20 mouse cellular contexts compared by ENCODE assay signal in the genomic region with DNA sequence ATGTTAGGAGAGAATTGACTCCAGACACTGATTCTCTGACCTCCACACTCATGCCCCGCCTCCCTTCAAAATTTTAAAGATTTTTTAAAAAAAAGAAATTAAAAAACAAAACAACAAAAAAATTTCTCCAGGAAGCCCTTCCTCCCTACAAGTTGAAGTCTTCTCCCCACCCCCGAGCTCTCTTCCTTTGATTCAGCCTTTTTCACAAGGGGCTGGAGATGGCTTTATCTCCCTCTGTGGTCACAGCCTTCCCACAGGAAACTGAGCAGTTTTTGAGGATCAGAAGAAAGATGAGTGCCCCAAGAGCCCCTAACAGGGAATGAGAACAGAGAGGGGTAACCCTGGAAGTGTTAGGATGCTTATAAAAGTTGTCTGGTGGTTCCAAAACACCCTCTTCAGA. TPM values are rescaled to one million over a fixed set of nuclear protein-coding genes. Genes with fewer than 3 reads are reported as not detected.
DNase-seq lines count a peak whose midpoint lies in the region; ATAC-seq and TF ChIP-seq lines count a peak whose summit lies in the region.
"Had no signal": no experiment of that assay in that cellular context is flagged by ENCODE, and none has a peak within 500 bp of the region (broad histone marks: within the 10 kb centered on the region; RNA-seq: fewer than 3 reads in every experiment).

No protein-coding gene starts in this region.

- no peak for TF ChIP-seq CTCF in heart, adult 2 months (IDR thresholded peaks at IDR 0.05)

- 60% methylated on average over 2 of the region's 2 CpGs for WGBS in heart, adult 2 months
- 74% methylated on average over 2 of the region's 2 CpGs for WGBS in heart, embryonic 12.5 days
- WGBS in kidney, embryonic 15.5 days: 88% methylated on average over 2 of the region's 2 CpGs
- 78% methylated on average over 2 of the region's 2 CpGs for WGBS in kidney, embryonic 14.5 days
- WGBS in lung, embryonic 16.5 days: 63% methylated on average over 2 of the region's 2 CpGs
- WGBS in neural tube, embryonic 15.5 days: 93% methylated on average over 2 of the region's 2 CpGs

- no peak for TF ChIP-seq POLR2A in heart, adult 2 months (IDR thresholded peaks at IDR 0.05; ENCODE audit: insufficient read depth, low read depth, low read length)

- no peaks in the 10 kb centered on the region for H3K9me3 ChIP-seq in heart, embryonic 12.5 days (replicated peaks)
- H3K9me3 ChIP-seq in kidney, embryonic 15.5 days (replicated peaks): no peaks in the 10 kb centered on the region
- H3K9me3 ChIP-seq in kidney, embryonic 14.5 days (ENCODE audit: control insufficient read depth, low read length): no peaks in the 10 kb centered on the region
- H3K9me3 ChIP-seq in lung, embryonic 16.5 days (ENCODE audit: control insufficient read depth, low read length): no peaks in the 10 kb centered on the region
- H3K9me3 ChIP-seq in neural tube, embryonic 15.5 days (replicated peaks): no peaks in the 10 kb centered on the region
- H3K9me3 ChIP-seq: hindbrain, embryonic 10.5 days; megakaryocyte, embryonic 14.5 days had no signal

- H3K36me3 ChIP-seq in heart, adult 2 months (ENCODE audit: control insufficient read depth, insufficient read depth, low read length): no peaks in the 10 kb centered on the region
- no peaks in the 10 kb centered on the region for H3K36me3 ChIP-seq in heart, embryonic 12.5 days
- H3K36me3 ChIP-seq in kidney, embryonic 15.5 days: no peaks in the 10 kb centered on the region
- no peaks in the 10 kb centered on the region for H3K36me3 ChIP-seq in kidney, embryonic 14.5 days (ENCODE audit: control insufficient read depth, insufficient read depth, low read length)
- no peaks in the 10 kb centered on the region for H3K36me3 ChIP-seq in lung, embryonic 16.5 days (ENCODE audit: control insufficient read depth, insufficient read depth, low read length)
- no peaks in the 10 kb centered on the region for H3K36me3 ChIP-seq in neural tube, embryonic 15.5 days
- H3K36me3 ChIP-seq: hindbrain, embryonic 10.5 days had no signal

- H3K4me1 ChIP-seq in heart, adult 2 months (ENCODE audit: control insufficient read depth, insufficient read depth, low read length): peaks cover 2% of the 10 kb centered on the region
- H3K4me1 ChIP-seq in heart, embryonic 12.5 days (replicated peaks): peaks cover 16% of the 10 kb centered on the region
- peaks cover 9% of the 10 kb centered on the region; the same call in 1 of the 2 replicates for H3K4me1 ChIP-seq in kidney, embryonic 15.5 days
- H3K4me1 ChIP-seq in kidney, embryonic 14.5 days (ENCODE audit: control insufficient read depth, insufficient read depth, low read length): peaks cover under 1% of the 10 kb centered on the region; the same call in 1 of the 2 replicates
- H3K4me1 ChIP-seq in lung, embryonic 16.5 days (replicated peaks; ENCODE audit: control insufficient read depth, insufficient read depth, low read length): no peaks in the 10 kb centered on the region
- H3K4me1 ChIP-seq in neural tube, embryonic 15.5 days: no peaks in the 10 kb centered on the region

- no peak overlapping the region for H3K9ac ChIP-seq in heart, adult 2 months (ENCODE audit: low read depth, low read length)
- no peak overlapping the region for H3K9ac ChIP-seq in heart, embryonic 12.5 days
- no peak overlapping the region for H3K9ac ChIP-seq in kidney, embryonic 15.5 days
- H3K9ac ChIP-seq in kidney, embryonic 14.5 days (ENCODE audit: low read depth, low read length): no peak overlapping the region
- no peak overlapping the region for H3K9ac ChIP-seq in lung, embryonic 16.5 days (ENCODE audit: low read length)
- no peak overlapping the region for H3K9ac ChIP-seq in neural tube, embryonic 15.5 days (replicated peaks)
- H3K9ac ChIP-seq: forebrain, postnatal 0 days had no signal

- intact Hi-C loops in heart, adult 2 months (cut with DNase I): no loop called here

- no peak for ATAC-seq in heart, embryonic 12.5 days (ENCODE audit: insufficient number of reproducible peaks, low FRiP score)
- ATAC-seq in kidney, embryonic 15.5 days (replicated peaks; ENCODE audit: low FRiP score): no peak
- no peak for ATAC-seq in kidney, embryonic 14.5 days (ENCODE audit: low FRiP score, low TSS enrichment)
- ATAC-seq in lung, embryonic 16.5 days (ENCODE audit: low read depth): no peak
- ATAC-seq in neural tube, embryonic 15.5 days (ENCODE audit: low FRiP score): no peak
- ATAC-seq: forebrain, postnatal 0 days; hindbrain, postnatal 0 days; midbrain, embryonic 16.5 days had no signal

- H3K79me2 ChIP-seq in heart, adult 2 months (replicated peaks; ENCODE audit: control insufficient read depth, insufficient read depth, low read length): no peaks in the 10 kb centered on the region

- H3K4me2 ChIP-seq in heart, embryonic 12.5 days: no peak overlapping the region
- H3K4me2 ChIP-seq in kidney, embryonic 15.5 days: no peak overlapping the region
- no peak overlapping the region for H3K4me2 ChIP-seq in kidney, embryonic 14.5 days (replicated peaks; ENCODE audit: low read depth, low read length)
- no peak overlapping the region for H3K4me2 ChIP-seq in lung, embryonic 16.5 days (ENCODE audit: low read depth, low read length)
- no peak overlapping the region for H3K4me2 ChIP-seq in neural tube, embryonic 15.5 days

- H3K27me3 ChIP-seq in heart, adult 2 months (ENCODE audit: control insufficient read depth, insufficient read depth, low read length): peaks cover 2% of the 10 kb centered on the region; the same call in 1 of the 2 replicates
- H3K27me3 ChIP-seq in heart, embryonic 12.5 days (replicated peaks): no peaks in the 10 kb centered on the region
- H3K27me3 ChIP-seq in kidney, embryonic 15.5 days: no peaks in the 10 kb centered on the region
- H3K27me3 ChIP-seq in kidney, embryonic 14.5 days (ENCODE audit: control insufficient read depth, insufficient read depth, low read length): no peaks in the 10 kb centered on the region
- H3K27me3 ChIP-seq in lung, embryonic 16.5 days (ENCODE audit: control insufficient read depth, insufficient read depth, low read depth, low read length): no peaks in the 10 kb centered on the region
- no peaks in the 10 kb centered on the region for H3K27me3 ChIP-seq in neural tube, embryonic 15.5 days (replicated peaks)

- no peak for TF ChIP-seq EP300 in heart, adult 2 months (IDR thresholded peaks at IDR 0.05; ENCODE audit: insufficient read depth, low read depth, low read length)

- H3K27ac ChIP-seq in heart, adult 2 months: peak overlapping the region; percentile 73
- H3K27ac ChIP-seq in heart, embryonic 12.5 days (ENCODE audit: poor library complexity, severe bottlenecking): no peak overlapping the region
- H3K27ac ChIP-seq in kidney, embryonic 15.5 days: 0 out of 2 replicates have a peak overlapping the region, but pooled peaks have one; percentile 32
- H3K27ac ChIP-seq in kidney, embryonic 14.5 days (ENCODE audit: low read depth, low read length): no peak overlapping the region
- peak overlapping the region; percentile 40; the same call in 1 of the 2 replicates for H3K27ac ChIP-seq in lung, embryonic 16.5 days (ENCODE audit: low read length)
- H3K27ac ChIP-seq in neural tube, embryonic 15.5 days (replicated peaks): no peak overlapping the region
- H3K27ac ChIP-seq: hindbrain, postnatal 0 days had no signal

- no peak for DNase-seq in heart, adult 2 months
- DNase-seq in lung, postnatal 25 days (ENCODE audit: low spot score): no peak
- DNase-seq: B cell, adult 2 months; cerebellum, adult 18-20 months; cerebellum, postnatal 25 days; embryo, embryonic 11 days; forebrain, postnatal 0 days; liver; right cerebral cortex, postnatal 25 days; thymus, adult 2 months had no signal

- H3K4me3 ChIP-seq in heart, adult 2 months: no peak overlapping the region
- H3K4me3 ChIP-seq in heart, embryonic 12.5 days: no peak overlapping the region
- no peak overlapping the region for H3K4me3 ChIP-seq in kidney, embryonic 15.5 days (replicated peaks)
- H3K4me3 ChIP-seq in kidney, embryonic 14.5 days (ENCODE audit: low read length): no peak overlapping the region
- H3K4me3 ChIP-seq in lung, embryonic 16.5 days (ENCODE audit: low read length): no peak overlapping the region
- H3K4me3 ChIP-seq in neural tube, embryonic 15.5 days (replicated peaks): no peak overlapping the region
- H3K4me3 ChIP-seq: hindbrain, embryonic 10.5 days; megakaryocyte, embryonic 14.5 days had no signal

RNA-seq across cellular contexts. Expression of a gene that starts 5.8 kb away (rescaled TPM):
- total RNA-seq in heart, adult 2 months (2021): 10 to 100 TPM; 24.2 to 30.6 TPM
- polyA plus RNA-seq in heart, adult 2 months (2012; rRNA removed): 22.5 and 32.1 TPM in 2 replicates
- 8.0 and 10.6 TPM in 2 replicates for polyA plus RNA-seq in heart, embryonic 12.5 days (2016; fragmentation: Nextera tagmentation; extraction: Ambion mirVana)
- 11.9 and 14.9 TPM in 2 replicates for polyA plus RNA-seq in kidney, embryonic 15.5 days (2015; fragmentation: Nextera tagmentation; extraction: Ambion mirVana)
- 15.9 and 16.9 TPM in 2 replicates for polyA plus RNA-seq in kidney, embryonic 14.5 days (2014; fragmentation: Nextera tagmentation; extraction: Ambion mirVana)
- 17.1 and 17.3 TPM in 2 replicates for polyA plus RNA-seq in lung, embryonic 16.5 days (2015; fragmentation: Nextera tagmentation; extraction: Ambion mirVana)
- polyA plus RNA-seq in neural tube, embryonic 15.5 days (2015; fragmentation: Nextera tagmentation; extraction: Ambion mirVana): 6.1 and 9.2 TPM in 2 replicates

RNA-seq across cellular contexts. Expression of a gene that starts 16.9 kb away (rescaled TPM):
- 1 to 10 TPM; 1.1 to 1.3 TPM for total RNA-seq in heart, adult 2 months (2021)
- polyA plus RNA-seq in heart, adult 2 months (2012; rRNA removed): 2.6 and 2.9 TPM in 2 replicates
- 0.09 TPM in 1 of 2 replicates, not detected in the other for polyA plus RNA-seq in heart, embryonic 12.5 days (2016; fragmentation: Nextera tagmentation; extraction: Ambion mirVana)
- polyA plus RNA-seq in kidney, embryonic 15.5 days (2015; fragmentation: Nextera tagmentation; extraction: Ambion mirVana): 0.10 and 0.19 TPM in 2 replicates
- 0.10 TPM in 1 of 2 replicates, not detected in the other for polyA plus RNA-seq in kidney, embryonic 14.5 days (2014; fragmentation: Nextera tagmentation; extraction: Ambion mirVana)
- polyA plus RNA-seq in lung, embryonic 16.5 days (2015; fragmentation: Nextera tagmentation; extraction: Ambion mirVana): 0.21 and 0.24 TPM in 2 replicates
- 0.24 and 0.60 TPM in 2 replicates for polyA plus RNA-seq in neural tube, embryonic 15.5 days (2015; fragmentation: Nextera tagmentation; extraction: Ambion mirVana)
- polyA plus RNA-seq: liver, embryonic 16.5 days had no signal

Comparison
In these comparisons a context has a peak if more than half of its experiments do, and no peak if none do; other contexts are left out.
1. H3K27ac ChIP-seq: peak in heart, adult 2 months (single experiment), kidney, embryonic 15.5 days (single experiment) and lung, embryonic 16.5 days (single experiment); none in heart, embryonic 12.5 days (single experiment), kidney, embryonic 14.5 days (single experiment) and neural tube, embryonic 15.5 days (single experiment).